Mouse (Mus musculus): Measurements from ENCODE around the gene Abca3.
"Not testable (repeated sequence)": the region's sequence is repeated elsewhere in the genome, so short reads cannot be mapped to it uniquely, and the experiment has no call there.

Gene Abca3

GRCm38 (mm10) chr17:24383789-24384188 lies 32.0 kb downstream of the Abca3 start:
- DNase-seq (ENCODE audit: extremely low spot score), result no peak

GRCm38 (mm10) chr17:24388711-24389110 lies 37.0 kb downstream of the Abca3 start:
- no peak for DNase-seq (ENCODE audit: extremely low spot score)

GRCm38 (mm10) chr17:24389865-24390264 lies 38.1 kb downstream of the Abca3 start:
- DNase-seq (ENCODE audit: extremely low spot score), result peak; percentile 42

GRCm38 (mm10) chr17:24391149-24391548 lies 39.4 kb downstream of the Abca3 start:
- no peak for DNase-seq (ENCODE audit: extremely low spot score)

GRCm38 (mm10) chr17:24393527-24393926 lies 41.8 kb downstream of the Abca3 start:
- no peak for DNase-seq (ENCODE audit: extremely low spot score)

- DNase-seq (ENCODE audit: extremely low spot score), result no peak
These were observed 42.7 kb downstream of the Abca3 start for GRCm38 (mm10) chr17:24394456-24394855.

- no peak for DNase-seq (ENCODE audit: extremely low spot score)
These were observed 50.6 kb downstream of the Abca3 start for GRCm38 (mm10) chr17:24402371-24402770.

GRCm38 (mm10) chr17:24407116-24407803 lies 55.5 kb downstream of the Abca3 start:
- no peak for DNase-seq (ENCODE audit: extremely low spot score)

GRCm38 (mm10) chr17:24413557-24414211 lies 61.9 kb downstream of the Abca3 start:
- no peak for DNase-seq (ENCODE audit: extremely low spot score)

GRCm38 (mm10) chr17:24414230-24414976 lies 62.7 kb downstream of the Abca3 start, which contains the start of gene Rnps1:
TSS of gene Rnps1 (plus strand) at chr17:24414565.
- peak; percentile 100 for DNase-seq (ENCODE audit: extremely low spot score)

- peak; percentile 12 for DNase-seq (ENCODE audit: extremely low spot score)
These were observed 63.3 kb downstream of the Abca3 start for GRCm38 (mm10) chr17:24415011-24415410.

GRCm38 (mm10) chr17:24416051-24416652 lies 64.4 kb downstream of the Abca3 start:
- DNase-seq (ENCODE audit: extremely low spot score), result no peak

- DNase-seq (ENCODE audit: extremely low spot score), result no peak
These were observed 71.4 kb downstream of the Abca3 start for GRCm38 (mm10) chr17:24423114-24423513.

- DNase-seq (ENCODE audit: extremely low spot score), result no peak
These were observed 72.7 kb downstream of the Abca3 start for GRCm38 (mm10) chr17:24424489-24424888.

GRCm38 (mm10) chr17:24425326-24425725 lies 73.6 kb downstream of the Abca3 start:
- not testable (repeated sequence) for DNase-seq (ENCODE audit: extremely low spot score)

GRCm38 (mm10) chr17:24425905-24426304 lies 74.2 kb downstream of the Abca3 start:
- DNase-seq (ENCODE audit: extremely low spot score), result no peak

GRCm38 (mm10) chr17:24426471-24427169 lies 74.9 kb downstream of the Abca3 start, which contains the start of gene Eci1:
TSS of gene Eci1 (plus strand) at chr17:24426641.
- DNase-seq (ENCODE audit: extremely low spot score), result peak; percentile 96

GRCm38 (mm10) chr17:24427170-24427557 lies 75.4 kb downstream of the Abca3 start:
- no peak for DNase-seq (ENCODE audit: extremely low spot score)

GRCm38 (mm10) chr17:24429201-24429983 lies 77.6 kb downstream of the Abca3 start:
- no peak for DNase-seq (ENCODE audit: extremely low spot score)

GRCm38 (mm10) chr17:24437016-24437415 lies 85.3 kb downstream of the Abca3 start:
- DNase-seq (ENCODE audit: extremely low spot score), result peak; percentile 49

- no peak for DNase-seq (ENCODE audit: extremely low spot score)
These were observed 88.6 kb downstream of the Abca3 start for GRCm38 (mm10) chr17:24440377-24440776.

Data from embryo, embryonic 9.5 days (tissue).